Mouse (Mus musculus) G1E (cell line): ENCODE results near the gene Ccdc8. TPM values are rescaled to one million over a fixed set of nuclear protein-coding genes. Genes with fewer than 3 reads are reported as not detected.

ENCODE experiments used
- ATAC-seq: 2 replicates; pipeline ENCODE4 v1.8.0; 2016; ENCODE audit warnings: mild to moderate bottlenecking; ENCODE audit not compliant: insufficient number of reproducible peaks, poor library complexity, low FRiP score, severe bottlenecking; ENCODE audit errors: extremely low read depth
- DNase-seq: peaks from one replicate; pipeline ENCODE4 v3.0.0; 2012; ENCODE audit warnings: low spot score
- H3K27me3 ChIP-seq: 2 replicates; pipeline ENCODE4 v1.6.1; 2012; ENCODE audit warnings: mild to moderate bottlenecking, low read length, inconsistent platforms; ENCODE audit not compliant: insufficient read depth
- H3K36me3 ChIP-seq: replicated peaks from 2 replicates; pipeline ENCODE3; 2012; ENCODE audit warnings: mild to moderate bottlenecking, inconsistent platforms
- H3K4me1 ChIP-seq: 2 replicates; pipeline ENCODE4 v1.6.1; 2012; ENCODE audit warnings: low read depth, low read length, inconsistent platforms, mixed read lengths; ENCODE audit not compliant: insufficient read depth
- H3K4me3 ChIP-seq: 2 replicates; pipeline ENCODE4 v1.5.1; 2012; ENCODE audit warnings: low read depth, mild to moderate bottlenecking, inconsistent platforms, low read length, moderate library complexity, mixed read lengths
- H3K9me3 ChIP-seq: replicated peaks from 2 replicates; pipeline ENCODE4 v1.6.1; 2012; ENCODE audit warnings: inconsistent platforms
- CTCF ChIP-seq: IDR thresholded peaks from 2 replicates; pipeline ENCODE4 v1.5.1; 2012; ENCODE audit warnings: low read depth, low read length, inconsistent platforms, mixed read lengths
- GATA1 ChIP-seq: IDR thresholded peaks from 2 replicates; pipeline ENCODE4 v1.6.1; 2012; ENCODE audit warnings: borderline replicate concordance, low read length, inconsistent platforms, mixed read lengths
- GATA2 ChIP-seq: IDR thresholded peaks from 2 replicates; pipeline ENCODE4 v1.6.1; 2012; ENCODE audit warnings: low read depth, low read length, inconsistent platforms, borderline replicate concordance
- POLR2AphosphoS5 ChIP-seq: IDR thresholded peaks from 2 replicates; pipeline ENCODE4 v1.6.1; 2012; ENCODE audit warnings: low read depth, low read length, inconsistent platforms; ENCODE audit not compliant: insufficient replicate concordance
- TAL1 ChIP-seq: conservative IDR thresholded peaks from 2 replicates; pipeline ENCODE4 v1.6.1; 2012; ENCODE audit warnings: low read depth, low read length, inconsistent platforms, mixed read lengths
- polyA plus RNA-seq: library from polyadenylated mRNA; stranded (reverse); fragments of >175 nt; gene quantifications from 2 replicates; pipeline ENCODE4 v1.2.3, GENCODE M21; 2012
- total RNA-seq, 2 experiments: library from RNA; stranded (forward) in 1 of 2; stranded (reverse) in 1 of 2; fragments of 200-1000 nt in 1 of 2; fragments of >200 nt in 1 of 2; fragmentation: Nextera tagmentation in 1 of 2; gene quantifications; 2 replicates each; pipeline ENCODE4 v1.2.3; 2014 to 2017

The Ccdc8 gene
- total and polyA plus RNA-seq, 3 experiments: 3.3 to 17.6 (median 7.1) TPM

DNA sequence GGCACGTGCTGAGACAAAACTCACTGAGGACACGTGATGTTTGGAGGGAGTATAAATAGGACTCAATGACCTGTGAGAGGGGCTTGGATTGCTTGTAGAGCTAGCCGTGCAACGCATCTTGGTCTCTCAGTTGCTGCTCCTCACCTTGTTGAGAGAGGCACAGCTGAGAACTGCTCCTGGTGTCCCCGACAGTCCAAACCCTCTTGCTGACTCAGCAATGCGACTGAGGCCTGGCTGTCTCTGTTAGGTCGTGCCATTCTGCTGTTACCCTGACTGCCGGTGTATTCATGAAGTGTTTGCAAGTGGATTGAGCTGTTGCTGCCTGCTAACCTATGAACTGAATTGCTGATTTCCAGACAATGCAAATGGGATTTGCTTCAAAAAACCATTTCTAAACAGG lies 16.2 kb upstream of the Ccdc8 start:
- Histone ChIP-seq H3K27me3 (peaks cover 2% of the 10 kb centered on the region; the same call in 1 of the 2 replicates), H3K36me3 (no peaks in the 10 kb centered on the region), H3K4me3 (no peak overlapping the region), H3K9me3 (no peaks in the 10 kb centered on the region), H3K4me1 (peaks cover 39% of the 10 kb centered on the region)
- TF ChIP-seq GATA2 (no peak), CTCF (no peak), TAL1 (no peak), POLR2AphosphoS5 (no peak), GATA1 (no peak)
- ATAC-seq (no peak), DNase-seq (no peak)

DNA sequence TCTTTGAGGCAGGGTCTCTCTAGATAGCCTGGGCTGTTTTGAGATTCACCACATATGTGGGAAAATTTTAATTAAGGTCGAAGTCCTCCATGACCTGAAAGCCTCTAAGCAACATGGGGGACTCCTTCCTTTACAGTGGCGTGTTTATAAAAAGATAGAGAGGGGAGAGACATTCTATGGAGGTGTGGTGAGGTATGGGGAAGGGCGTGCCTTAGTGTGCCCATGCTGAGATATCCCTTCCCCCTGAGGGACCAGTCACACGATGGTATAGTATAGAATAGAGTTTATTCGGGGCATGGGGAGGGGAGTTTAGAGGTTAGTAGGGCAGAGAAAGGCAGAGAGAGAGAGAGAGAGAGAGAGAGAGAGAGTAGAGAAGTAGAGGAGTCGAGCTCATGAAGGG lies 14.3 kb upstream of the Ccdc8 start:
- H3K4me1 ChIP-seq: peaks cover 41% of the 10 kb centered on the region
- H3K36me3 ChIP-seq: no peaks in the 10 kb centered on the region
- H3K9me3 ChIP-seq: no peaks in the 10 kb centered on the region
- no peak for DNase-seq
- TF ChIP-seq TAL1: no peak
- no peak for TF ChIP-seq POLR2AphosphoS5
- no peak for TF ChIP-seq GATA1
- no peak for TF ChIP-seq CTCF
- no peak for TF ChIP-seq GATA2
- H3K27me3 ChIP-seq: peaks cover 5% of the 10 kb centered on the region
- H3K4me3 ChIP-seq: no peak overlapping the region
- ATAC-seq: no peak

DNA sequence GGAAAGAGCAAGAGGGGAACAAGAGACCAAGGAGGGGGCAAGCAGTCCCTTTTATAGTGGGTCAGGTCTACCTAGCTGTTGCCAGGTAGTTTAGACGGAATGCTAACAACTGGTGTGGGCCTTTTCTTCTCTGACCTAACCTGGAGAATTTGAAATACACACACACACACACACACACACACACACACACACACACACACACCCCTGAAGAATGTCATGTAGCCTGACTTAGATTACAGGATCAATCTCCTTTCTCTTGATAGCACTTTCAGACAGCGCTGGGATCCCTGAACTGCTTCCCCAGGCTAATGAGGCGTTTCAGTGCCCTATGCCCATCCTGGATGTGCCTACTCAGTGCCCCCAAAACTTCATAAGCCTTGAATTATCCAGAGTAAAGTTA lies 13.9 kb upstream of the Ccdc8 start:
- no peaks in the 10 kb centered on the region for H3K9me3 ChIP-seq
- ATAC-seq (no peak), DNase-seq (no peak)
- H3K36me3 ChIP-seq: no peaks in the 10 kb centered on the region
- TF ChIP-seq CTCF: no peak
- TF ChIP-seq POLR2AphosphoS5: no peak
- no peak for TF ChIP-seq TAL1
- no peak for TF ChIP-seq GATA2
- no peak for TF ChIP-seq GATA1
- H3K4me1 ChIP-seq: peaks cover 41% of the 10 kb centered on the region
- H3K27me3 ChIP-seq: peaks cover 5% of the 10 kb centered on the region
- no peak overlapping the region for H3K4me3 ChIP-seq

DNA sequence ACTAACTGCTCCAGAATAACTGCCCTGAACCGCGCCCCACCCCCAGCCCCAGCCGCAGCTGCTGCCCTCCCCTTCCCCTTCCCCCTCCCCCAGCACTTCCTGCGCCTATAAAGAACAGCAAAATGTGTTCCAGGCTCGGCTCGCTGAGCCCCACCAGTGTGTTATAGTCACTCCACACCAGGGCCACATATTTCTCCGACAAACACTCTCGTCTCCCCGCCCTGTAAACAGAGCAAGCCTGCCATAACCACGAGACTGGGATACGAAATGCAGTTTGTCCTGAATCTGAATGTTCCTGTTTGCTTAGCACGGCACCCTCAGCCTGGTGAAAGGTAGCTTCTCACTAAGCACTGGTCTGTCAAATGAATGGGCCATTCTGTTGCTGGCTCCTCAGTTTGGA lies 12.2 kb upstream of the Ccdc8 start:
- Histone ChIP-seq H3K4me3 (peak overlapping the region; percentile 65; the same call in 1 of the 2 replicates), H3K36me3 (no peaks in the 10 kb centered on the region), H3K4me1 (peaks cover 38% of the 10 kb centered on the region), H3K9me3 (no peaks in the 10 kb centered on the region), H3K27me3 (peaks cover 8% of the 10 kb centered on the region)
- no peak for TF ChIP-seq POLR2AphosphoS5
- TF ChIP-seq GATA2: no peak
- TF ChIP-seq CTCF: no peak
- TF ChIP-seq TAL1: no peak
- TF ChIP-seq GATA1: no peak
- ATAC-seq: peak; percentile 72
- DNase-seq: peak; percentile 53

DNA sequence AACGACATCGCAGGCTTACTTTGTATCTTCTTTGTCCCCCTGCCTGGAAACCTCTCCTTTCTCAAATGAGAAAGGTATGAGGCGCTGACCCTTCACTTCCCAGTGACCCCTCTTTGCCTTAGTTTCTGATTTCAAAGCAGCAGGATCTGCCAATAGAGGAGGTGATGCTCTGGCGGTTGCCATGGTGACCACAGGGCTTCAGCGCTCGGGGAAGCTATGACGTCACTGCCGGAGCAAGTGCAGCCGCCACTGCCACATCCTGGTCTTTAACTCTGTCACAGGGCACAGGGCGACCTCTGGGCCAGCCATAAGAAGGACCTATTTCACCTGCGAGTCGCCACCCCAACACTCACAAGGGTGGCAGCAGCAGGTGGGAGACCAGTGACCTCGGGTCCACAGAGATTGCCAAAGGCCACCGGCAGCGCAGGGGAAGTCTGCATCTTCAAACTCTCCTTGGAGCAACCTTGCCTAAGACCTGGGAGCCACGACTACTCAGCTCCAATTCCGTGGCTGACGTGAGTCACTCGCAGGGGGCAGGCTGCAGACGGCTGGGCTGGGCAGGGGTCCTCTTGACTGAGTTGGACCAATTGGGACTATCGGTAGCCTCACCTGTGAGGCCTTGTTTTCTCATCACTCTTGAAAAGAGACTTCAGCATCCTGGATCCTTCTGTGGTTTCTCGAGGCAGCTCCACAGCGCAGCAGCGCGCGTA lies 9.5 kb upstream of the Ccdc8 start, which contains the start of gene Gm42372:
TSS of gene Gm42372 (plus strand) at position 228 of the 710 bp plus-strand sequence.
- Histone ChIP-seq H3K27me3 (peaks cover 6% of the 10 kb centered on the region; the same call in 1 of the 2 replicates), H3K9me3 (no peaks in the 10 kb centered on the region), H3K36me3 (no peaks in the 10 kb centered on the region), H3K4me1 (peaks cover 38% of the 10 kb centered on the region), H3K4me3 (no peak within 1 kb of the TSS)
- TF ChIP-seq GATA2: no peak
- ATAC-seq: no peak
- no peak for DNase-seq

DNA sequence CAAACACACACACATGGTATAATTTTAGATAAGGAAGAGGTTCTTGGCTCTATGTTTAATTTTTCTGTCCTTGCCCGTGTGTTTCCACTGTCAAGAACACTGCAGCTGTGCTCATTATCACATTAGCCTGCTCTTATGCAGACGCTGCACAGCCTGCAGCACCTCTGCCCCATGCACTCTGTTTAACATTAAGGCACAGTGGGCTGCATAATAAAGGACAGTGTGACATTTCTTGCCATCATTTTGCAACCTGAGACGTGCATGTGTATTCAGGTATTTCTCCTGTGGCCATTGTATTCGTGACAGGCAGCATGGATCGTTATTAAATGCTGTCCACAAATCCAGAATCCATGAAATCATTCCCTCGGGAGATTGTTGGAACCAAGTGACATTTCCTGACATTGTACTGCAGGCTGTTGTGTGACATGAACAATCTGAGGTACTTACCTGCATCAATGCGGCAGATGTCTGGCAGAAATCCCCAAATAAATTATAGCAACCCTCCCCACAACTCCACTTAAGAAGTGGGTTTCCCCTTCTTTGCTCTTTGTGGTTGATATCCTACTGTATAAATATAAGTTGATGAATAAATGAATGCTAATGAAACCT lies 4.9 kb upstream of the Ccdc8 start:
- ATAC-seq: no peak
- TF ChIP-seq TAL1 (no peak), CTCF (no peak), GATA2 (no peak), GATA1 (no peak), POLR2AphosphoS5 (no peak)
- peaks cover 25% of the 10 kb centered on the region for H3K4me1 ChIP-seq

DNA sequence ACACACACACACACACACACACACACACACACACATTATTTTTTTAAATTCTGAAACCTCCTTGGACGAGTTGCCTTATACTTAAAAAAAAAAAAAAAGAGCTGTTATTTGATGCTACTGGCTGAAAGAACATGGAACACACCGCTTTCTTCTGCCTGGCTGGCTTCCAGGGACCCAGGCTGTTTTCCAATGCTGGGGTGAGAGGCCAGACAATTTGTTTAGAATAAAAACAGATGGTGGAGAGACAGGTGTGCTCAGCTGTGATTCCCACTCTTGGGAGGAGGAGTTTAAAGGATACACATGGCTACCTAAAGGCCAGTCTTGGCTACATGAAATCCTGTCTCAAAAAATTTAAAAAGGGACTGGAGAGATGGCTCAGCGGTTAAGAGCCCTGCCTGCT lies 4.1 kb upstream of the Ccdc8 start:
- Histone ChIP-seq H3K4me1 (peaks cover 26% of the 10 kb centered on the region), H3K27me3 (0 out of 2 replicates have a peak, but pooled peaks cover 3% of the 10 kb centered on the region)
- TF ChIP-seq GATA1: no peak
- no peak for TF ChIP-seq POLR2AphosphoS5
- no peak for TF ChIP-seq CTCF
- TF ChIP-seq TAL1: no peak
- no peak for TF ChIP-seq GATA2

More for the DNA sequence above, 4.9 kb upstream of the Ccdc8 start:
- H3K27me3 ChIP-seq: peaks cover 6% of the 10 kb centered on the region; the same call in 1 of the 2 replicates
- H3K36me3 ChIP-seq: no peaks in the 10 kb centered on the region
- DNase-seq: no peak
- H3K4me3 ChIP-seq: no peak overlapping the region
- no peaks in the 10 kb centered on the region for H3K9me3 ChIP-seq

More for the DNA sequence above, 4.1 kb upstream of the Ccdc8 start:
- ATAC-seq (no peak), DNase-seq (no peak)
- no peak overlapping the region for H3K4me3 ChIP-seq
- no peaks in the 10 kb centered on the region for H3K36me3 ChIP-seq
- H3K9me3 ChIP-seq: no peaks in the 10 kb centered on the region
